Mouse (Mus musculus): ENCODE data around the gene Fam117b. TPM values are rescaled to one million over a fixed set of nuclear protein-coding genes. Genes with fewer than 3 reads are reported as not detected.

Fam117b gene
- polyA plus RNA-seq, 1 experiment = 5.8 TPM

DNA sequence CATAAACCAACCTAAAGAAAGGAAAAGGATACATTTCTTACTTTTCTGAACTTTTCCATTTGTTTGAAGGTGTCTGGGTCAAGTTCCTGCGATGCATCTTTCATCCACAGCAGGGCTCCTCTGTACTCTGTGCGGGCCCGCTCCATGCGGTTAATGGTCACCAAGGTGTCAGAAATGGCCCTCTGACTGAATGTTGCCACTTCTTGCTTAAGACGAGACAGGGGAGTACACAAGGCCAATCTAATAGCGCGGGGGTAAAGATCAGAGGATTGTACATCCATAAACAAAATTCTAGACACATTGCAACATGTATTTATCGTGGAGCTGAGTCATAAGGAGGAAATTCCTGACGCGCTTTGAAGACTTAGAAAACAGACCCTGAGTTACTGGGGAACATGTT is 101.0 kb downstream of the Fam117b start:
- H3K79me3 ChIP-seq (ENCODE audit: low read depth) = no peaks in the 10 kb centered on the region
- TF ChIP-seq CEBPB (IDR thresholded peaks at IDR 0.05; ENCODE audit: low read depth) (no peak), CTCF (IDR thresholded peaks at IDR 0.05; ENCODE audit: control insufficient read depth, insufficient read depth, insufficient read length) (no peak), MAX (IDR thresholded peaks at IDR 0.05) (no peak), MYOD1 (IDR thresholded peaks at IDR 0.05; ENCODE audit: control insufficient read depth, insufficient read length, low read depth) (no peak)
- H3K36me3 ChIP-seq (ENCODE audit: control insufficient read depth, insufficient read depth) = no peaks in the 10 kb centered on the region
- H3K4me3 ChIP-seq (ENCODE audit: insufficient read depth, poor library complexity, severe bottlenecking) = no peak overlapping the region
- no peaks in the 10 kb centered on the region for H3K27me3 ChIP-seq (ENCODE audit: control insufficient read depth, insufficient read depth, insufficient read length)
- no peak overlapping the region for H3ac ChIP-seq (ENCODE audit: control insufficient read depth, insufficient read length, low read depth)
- H3K79me2 ChIP-seq (ENCODE audit: control insufficient read depth, insufficient read depth) = no peaks in the 10 kb centered on the region

DNA sequence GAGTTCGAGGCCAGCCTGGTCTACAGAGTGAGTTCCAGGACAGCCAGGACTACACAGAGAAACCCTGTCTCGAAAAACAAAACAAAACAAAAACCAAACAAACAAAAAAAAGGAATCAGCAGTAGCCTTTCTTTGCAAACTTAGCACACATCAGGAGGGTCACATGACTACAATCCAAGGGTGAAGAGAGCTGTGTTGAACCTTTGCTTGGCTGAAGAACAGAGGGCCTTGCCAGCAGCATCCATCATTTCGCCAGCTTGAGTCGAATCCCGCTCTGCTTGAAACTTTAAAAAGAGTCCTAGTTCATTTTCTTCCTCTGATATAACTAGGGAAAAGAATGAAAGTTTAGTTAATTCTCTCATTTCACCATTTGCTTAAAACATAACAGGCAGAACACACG is 102.7 kb downstream of the Fam117b start:
- Histone ChIP-seq H3K27me3 (ENCODE audit: control insufficient read depth, insufficient read depth, insufficient read length) (no peaks in the 10 kb centered on the region), H3K79me3 (ENCODE audit: low read depth) (no peaks in the 10 kb centered on the region), H3K4me3 (ENCODE audit: insufficient read depth, poor library complexity, severe bottlenecking) (no peak overlapping the region), H3ac (ENCODE audit: control insufficient read depth, insufficient read length, low read depth) (no peak overlapping the region), H3K79me2 (ENCODE audit: control insufficient read depth, insufficient read depth) (no peaks in the 10 kb centered on the region), H3K36me3 (ENCODE audit: control insufficient read depth, insufficient read depth) (no peaks in the 10 kb centered on the region)
- TF ChIP-seq CEBPB (IDR thresholded peaks at IDR 0.05; ENCODE audit: low read depth) (no peak), MYOG (IDR thresholded peaks at IDR 0.05; ENCODE audit: control insufficient read depth, extremely low read depth, insufficient read length) (no peak), CTCF (IDR thresholded peaks at IDR 0.05; ENCODE audit: control insufficient read depth, insufficient read depth, insufficient read length) (no peak), FOSL1 (IDR thresholded peaks at IDR 0.05; ENCODE audit: insufficient read depth, low read length, poor library complexity, severe bottlenecking) (no peak), MYOD1 (IDR thresholded peaks at IDR 0.05; ENCODE audit: control insufficient read depth, insufficient read length, low read depth) (no peak), MAX (IDR thresholded peaks at IDR 0.05) (no peak), USF1 (IDR thresholded peaks at IDR 0.05; ENCODE audit: low read depth) (no peak)

DNA sequence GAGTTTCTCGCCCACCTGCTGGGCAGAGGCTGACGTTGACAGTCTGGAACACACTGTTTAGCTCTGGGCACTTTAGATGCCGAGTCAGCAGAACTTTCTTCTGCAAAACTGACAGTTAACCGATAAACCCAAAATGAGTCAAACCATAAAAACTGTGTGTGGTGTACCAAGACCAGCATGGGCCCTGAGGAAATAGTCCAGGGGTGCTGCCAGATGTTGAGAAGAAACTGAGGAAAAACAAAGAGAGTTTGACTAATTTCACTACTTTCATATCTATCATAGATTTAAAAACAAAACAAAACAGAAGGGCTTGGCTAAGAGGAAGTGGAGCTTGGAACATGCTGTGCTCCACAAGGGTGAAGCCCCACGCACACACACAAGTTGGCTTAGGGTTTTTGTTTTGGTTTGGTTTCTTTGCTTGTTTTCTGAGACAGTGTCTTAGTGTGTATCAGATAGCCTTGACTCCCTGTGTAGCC is 103.4 kb downstream of the Fam117b start:
- Histone ChIP-seq H3ac (ENCODE audit: control insufficient read depth, insufficient read length, low read depth) (no peak overlapping the region), H3K79me3 (ENCODE audit: low read depth) (no peaks in the 10 kb centered on the region), H3K4me3 (ENCODE audit: insufficient read depth, poor library complexity, severe bottlenecking) (no peak overlapping the region), H3K36me3 (ENCODE audit: control insufficient read depth, insufficient read depth) (no peaks in the 10 kb centered on the region), H3K79me2 (ENCODE audit: control insufficient read depth, insufficient read depth) (no peaks in the 10 kb centered on the region), H3K27me3 (ENCODE audit: control insufficient read depth, insufficient read depth, insufficient read length) (no peaks in the 10 kb centered on the region)
- TF ChIP-seq CTCF (IDR thresholded peaks at IDR 0.05; ENCODE audit: control insufficient read depth, insufficient read depth, insufficient read length) (no peak), MYOG (IDR thresholded peaks at IDR 0.05; ENCODE audit: control insufficient read depth, extremely low read depth, insufficient read length) (no peak), CEBPB (IDR thresholded peaks at IDR 0.05; ENCODE audit: low read depth) (no peak), MAX (IDR thresholded peaks at IDR 0.05) (no peak), MYOD1 (IDR thresholded peaks at IDR 0.05; ENCODE audit: control insufficient read depth, insufficient read length, low read depth) (no peak), USF1 (IDR thresholded peaks at IDR 0.05; ENCODE audit: low read depth) (no peak), FOSL1 (IDR thresholded peaks at IDR 0.05; ENCODE audit: insufficient read depth, low read length, poor library complexity, severe bottlenecking) (no peak)

DNA sequence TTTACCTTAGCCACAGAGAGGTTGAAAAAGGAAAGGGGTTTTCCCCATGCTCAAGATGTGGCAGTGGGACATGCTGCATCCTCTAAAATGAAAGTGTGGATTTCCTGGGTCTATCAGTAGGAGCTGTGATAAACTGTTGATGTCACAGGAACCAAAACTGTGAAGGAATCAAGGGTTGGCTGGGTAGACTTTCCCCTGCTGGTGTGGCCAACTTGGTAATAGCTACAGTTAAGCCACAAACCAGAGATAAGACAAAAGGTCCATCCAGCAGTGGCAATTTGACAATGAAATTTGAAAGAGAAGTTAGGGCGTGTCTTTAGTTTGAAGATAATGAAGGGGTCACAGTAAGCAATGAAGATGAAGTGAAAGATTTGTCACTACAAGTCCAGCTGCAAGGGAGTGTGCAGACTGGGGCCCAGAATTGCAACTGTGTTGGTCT is 104.2 kb downstream of the Fam117b start:
- TF ChIP-seq CEBPB (IDR thresholded peaks at IDR 0.05; ENCODE audit: low read depth) (no peak), CTCF (IDR thresholded peaks at IDR 0.05; ENCODE audit: control insufficient read depth, insufficient read depth, insufficient read length) (no peak), MYOG (IDR thresholded peaks at IDR 0.05; ENCODE audit: control insufficient read depth, extremely low read depth, insufficient read length) (no peak), FOSL1 (IDR thresholded peaks at IDR 0.05; ENCODE audit: insufficient read depth, low read length, poor library complexity, severe bottlenecking) (no peak), MAX (IDR thresholded peaks at IDR 0.05) (no peak), MYOD1 (IDR thresholded peaks at IDR 0.05; ENCODE audit: control insufficient read depth, insufficient read length, low read depth) (no peak), USF1 (IDR thresholded peaks at IDR 0.05; ENCODE audit: low read depth) (no peak)
- H3K79me2 ChIP-seq (ENCODE audit: control insufficient read depth, insufficient read depth) = no peaks in the 10 kb centered on the region
- H3K79me3 ChIP-seq (ENCODE audit: low read depth) = no peaks in the 10 kb centered on the region
- no peaks in the 10 kb centered on the region for H3K36me3 ChIP-seq (ENCODE audit: control insufficient read depth, insufficient read depth)
- H3K27me3 ChIP-seq (ENCODE audit: control insufficient read depth, insufficient read depth, insufficient read length) = no peaks in the 10 kb centered on the region
- no peak overlapping the region for H3K4me3 ChIP-seq (ENCODE audit: insufficient read depth, poor library complexity, severe bottlenecking)
- no peak overlapping the region for H3ac ChIP-seq (ENCODE audit: control insufficient read depth, insufficient read length, low read depth)

Other genes starting within 250 kb of the Fam117b start
- 97.7 TPM for gene Sumo1, start 242.2 kb upstream of the Fam117b start, polyA plus RNA-seq (2012; fragmentation: generic; extraction: Trizol)
- gene Nop58, start 228.0 kb upstream of the Fam117b start, polyA plus RNA-seq (2012; fragmentation: generic; extraction: Trizol) = 88.7 TPM
- 3.7 TPM for gene Bmpr2, start 149.6 kb upstream of the Fam117b start, polyA plus RNA-seq (2012; fragmentation: generic; extraction: Trizol)
- gene Ica1l, start 130.2 kb downstream of the Fam117b start, polyA plus RNA-seq (2012; fragmentation: generic; extraction: Trizol) = 0.06 TPM
- 0.80 TPM for gene Carf, start 185.2 kb downstream of the Fam117b start, polyA plus RNA-seq (2012; fragmentation: generic; extraction: Trizol)
- 27.2 TPM for gene Wdr12, start 185.6 kb downstream of the Fam117b start, polyA plus RNA-seq (2012; fragmentation: generic; extraction: Trizol)

All from C2C12 (cell line).